Mouse (Mus musculus): ENCODE data around the gene Adcy4. TPM values are rescaled to one million over a fixed set of nuclear protein-coding genes. Genes with fewer than 3 reads are reported as not detected.

Gene Adcy4
- under 1 TPM in 1 of 2 experiments, not detected in 1; 0.44 TPM for total RNA-seq (2023)

GRCm38 (mm10) chr14:55783958-55784235 lies at the start of gene Adcy4:
Gene Adcy4 (minus strand): TSS chr14:55784095.

GRCm38 (mm10) chr14:55822991-55823762 lies 39.3 kb upstream of the Adcy4 start, which contains the start of gene Nfatc4:
Gene Nfatc4 (plus strand): TSS chr14:55823144.

GRCm38 (mm10) chr14:55788256-55789050 lies 4.6 kb upstream of the Adcy4 start, which contains the start of gene Ripk3:
Gene Ripk3 (minus strand): TSS chr14:55788865.

GRCm38 (mm10) chr14:55765696-55766095 lies 18.2 kb downstream of the Adcy4 start, which contains the start of gene Ltb4r1:
Gene Ltb4r1 (plus strand): TSS chr14:55765962.

GRCm38 (mm10) chr14:55761163-55761562 lies 22.7 kb downstream of the Adcy4 start, which contains the start of gene Ltb4r2:
Gene Ltb4r2 (plus strand): TSS chr14:55761428.

GRCm38 (mm10) chr14:55758363-55758784 lies 25.5 kb downstream of the Adcy4 start, which contains the start of gene Cideb:
Gene Cideb (minus strand): TSS chr14:55758458.

GRCm38 (mm10) chr14:55745180-55745860 lies 38.6 kb downstream of the Adcy4 start, which contains the start of the genes Dhrs1 and Nop9:
Gene Dhrs1 (minus strand): TSS chr14:55745690.
Gene Nop9 (plus strand): TSS chr14:55745693.

GRCm38 (mm10) chr14:55721700-55722437 lies 62.0 kb downstream of the Adcy4 start, which contains the start of gene Rabggta:
Gene Rabggta (minus strand): TSS chr14:55722263.

Other genes starting within 250 kb of the Adcy4 start
- gene Pck2, start 243.8 kb downstream of the Adcy4 start, total RNA-seq (2023) = 10 to 100 TPM; 64.0 to 67.0 TPM
- 10 to 100 TPM; 86.0 to 92.9 TPM for gene Dcaf11, start 224.1 kb downstream of the Adcy4 start, total RNA-seq (2023)
- gene A730061H03Rik, start 223.7 kb downstream of the Adcy4 start, total RNA-seq (2023) = 10 to 100 TPM in 1 of 2 experiments, 1 to 10 TPM in 1; 8.3 to 10.5 TPM
- gene Fitm1, start 208.5 kb downstream of the Adcy4 start, total RNA-seq (2023) = not detected
- gene Psme1, start 206.0 kb downstream of the Adcy4 start, total RNA-seq (2023) = 100 to 1,000 TPM; 235 to 258 TPM
- gene Emc9, start 198.8 kb downstream of the Adcy4 start, total RNA-seq (2023) = 1 to 10 TPM; 5.3 to 5.5 TPM
- 100 to 1,000 TPM; 310 to 354 TPM for gene Psme2, start 193.0 kb downstream of the Adcy4 start, total RNA-seq (2023)
- 100 to 1,000 TPM; 122 to 132 TPM for gene Rnf31, start 192.4 kb downstream of the Adcy4 start, total RNA-seq (2023)
- gene Irf9, start 180.5 kb downstream of the Adcy4 start, total RNA-seq (2023) = 100 to 1,000 TPM in 1 of 2 experiments, 10 to 100 TPM in 1; 96.0 to 123 TPM
- gene Rec8, start 166.1 kb downstream of the Adcy4 start, total RNA-seq (2023) = 1 to 10 TPM in 1 of 2 experiments, under 1 TPM in 1; 0.92 to 1.3 TPM
- 10 to 100 TPM; 60.2 to 61.5 TPM for gene Ipo4, start 148.1 kb downstream of the Adcy4 start, total RNA-seq (2023)
- gene Gm49378, start 146.2 kb downstream of the Adcy4 start, total RNA-seq (2023) = 1 to 10 TPM; 1.7 to 3.5 TPM
- gene Tm9sf1, start 140.3 kb downstream of the Adcy4 start, total RNA-seq (2023) = 10 to 100 TPM; 46.3 to 48.5 TPM
- 1 to 10 TPM; 2.9 to 4.8 TPM for gene Tssk4, start 133.9 kb downstream of the Adcy4 start, total RNA-seq (2023)
- gene Mdp1, start 123.6 kb downstream of the Adcy4 start, total RNA-seq (2023) = 10 to 100 TPM; 47.2 to 57.2 TPM
- gene Gmpr2, start 112.2 kb downstream of the Adcy4 start, total RNA-seq (2023) = 10 to 100 TPM; 28.5 to 30.2 TPM
- gene Nedd8, start 112.0 kb downstream of the Adcy4 start, total RNA-seq (2023) = 100 to 1,000 TPM; 171 to 189 TPM
- 100 to 1,000 TPM; 130 to 157 TPM for gene Tinf2, start 102.3 kb downstream of the Adcy4 start, total RNA-seq (2023)
- gene Tgm1, start 70.2 kb downstream of the Adcy4 start, total RNA-seq (2023) = 1 to 10 TPM; 1.8 to 2.0 TPM
- 10 to 100 TPM; 81.0 to 97.5 TPM for gene Rabggta, start 61.8 kb downstream of the Adcy4 start, total RNA-seq (2023)
- gene Dhrs1, start 38.4 kb downstream of the Adcy4 start, total RNA-seq (2023) = 10 to 100 TPM; 25.6 to 29.9 TPM
- gene Nop9, start 38.4 kb downstream of the Adcy4 start, total RNA-seq (2023) = 10 to 100 TPM; 32.3 to 39.4 TPM
- not detected for gene Cideb, start 25.6 kb downstream of the Adcy4 start, total RNA-seq (2023)
- under 1 TPM; 0.52 to 0.53 TPM for gene Ltb4r2, start 22.7 kb downstream of the Adcy4 start, total RNA-seq (2023)
- gene Ltb4r1, start 18.1 kb downstream of the Adcy4 start, total RNA-seq (2023) = not detected
- gene Ripk3, start 4.8 kb upstream of the Adcy4 start, total RNA-seq (2023) = 10 to 100 TPM; 57.2 to 75.3 TPM
- gene Nfatc4, start 39.0 kb upstream of the Adcy4 start, total RNA-seq (2023) = not detected
- not detected for gene Nynrin, start 69.9 kb upstream of the Adcy4 start, total RNA-seq (2023)
- under 1 TPM in 1 of 2 experiments, not detected in 1; 0.32 TPM for gene Cbln3, start 100.3 kb upstream of the Adcy4 start, total RNA-seq (2023)
- gene Khnyn, start 100.9 kb upstream of the Adcy4 start, total RNA-seq (2023) = 100 to 1,000 TPM; 111 to 115 TPM
- gene Sdr39u1, start 116.2 kb upstream of the Adcy4 start, total RNA-seq (2023) = 10 to 100 TPM; 24.9 to 30.8 TPM
- not detected for gene Cma1, start 160.6 kb upstream of the Adcy4 start, total RNA-seq (2023)
- not detected for gene Cma2, start 166.9 kb upstream of the Adcy4 start, total RNA-seq (2023)
- not detected for gene Mcpt1, start 233.9 kb upstream of the Adcy4 start, total RNA-seq (2023)
- gene Mcpt9, start 246.4 kb upstream of the Adcy4 start, total RNA-seq (2023) = not detected

Measured in B cell, adult 67 days (primary cell).